Mouse (Mus musculus) 3134 (cell line): ENCODE data around the gene Ccdc155.
"Not testable (repeated sequence)": the region's sequence is repeated elsewhere in the genome, so short reads cannot be mapped to it uniquely, and the experiment has no call there.

Experiments
- DNase-seq: peaks from one replicate; pipeline ENCODE4 v3.0.0-alpha.2; 2011; ENCODE audit warnings: low spot score; ENCODE audit not compliant: insufficient read length; ENCODE audit errors: extremely low read depth

Ccdc155 gene

GRCm38 (mm10) chr7:45167761-45168445, 36.8 kb downstream of the Ccdc155 start:
- DNase-seq = no peak

- no peak for DNase-seq
These were observed 37.7 kb downstream of the Ccdc155 start for GRCm38 (mm10) chr7:45166950-45167401.

- no peak for DNase-seq
These were observed 39.0 kb downstream of the Ccdc155 start for GRCm38 (mm10) chr7:45165701-45166100.

GRCm38 (mm10) chr7:45164833-45165232, 39.9 kb downstream of the Ccdc155 start:
- DNase-seq = no peak

- DNase-seq = no peak
These were observed 40.8 kb downstream of the Ccdc155 start, which contains the start of gene Slc17a7 for GRCm38 (mm10) chr7:45163735-45164490. Gene Slc17a7, plus strand, starts transcription at chr7:45163949.

- no peak for DNase-seq
These were observed 41.6 kb downstream of the Ccdc155 start for GRCm38 (mm10) chr7:45162996-45163615.

- DNase-seq = no peak
These were observed 42.1 kb downstream of the Ccdc155 start for GRCm38 (mm10) chr7:45162551-45162950.

- peak; percentile 95 for DNase-seq
These were observed 42.8 kb downstream of the Ccdc155 start for GRCm38 (mm10) chr7:45161612-45162473.

- no peak for DNase-seq
These were observed 43.8 kb downstream of the Ccdc155 start for GRCm38 (mm10) chr7:45160866-45161265.

- DNase-seq = no peak
These were observed 44.3 kb downstream of the Ccdc155 start for GRCm38 (mm10) chr7:45160316-45160800.

- DNase-seq = no peak
These were observed 45.7 kb downstream of the Ccdc155 start for GRCm38 (mm10) chr7:45158991-45159390.

- DNase-seq = no peak
These were observed 47.2 kb downstream of the Ccdc155 start for GRCm38 (mm10) chr7:45157459-45157858.

- DNase-seq = no peak
These were observed 48.5 kb downstream of the Ccdc155 start for GRCm38 (mm10) chr7:45156206-45156605.

- no peak for DNase-seq
These were observed 49.1 kb downstream of the Ccdc155 start for GRCm38 (mm10) chr7:45155590-45155989.

- DNase-seq = peak; percentile 69
These were observed 49.6 kb downstream of the Ccdc155 start for GRCm38 (mm10) chr7:45154993-45155514.

- DNase-seq = peak; percentile 96
These were observed 50.3 kb downstream of the Ccdc155 start, which contains the start of the genes Pih1d1 and Aldh16a1 for GRCm38 (mm10) chr7:45154096-45154992. Gene Pih1d1, plus strand, starts transcription at chr7:45154303. Gene Aldh16a1, minus strand, starts transcription at chr7:45154584.

GRCm38 (mm10) chr7:45153586-45153985, 51.1 kb downstream of the Ccdc155 start:
- no peak for DNase-seq

- not testable (repeated sequence) for DNase-seq
These were observed 51.6 kb downstream of the Ccdc155 start for GRCm38 (mm10) chr7:45153052-45153451.

GRCm38 (mm10) chr7:45151303-45151702, 53.4 kb downstream of the Ccdc155 start:
- DNase-seq = no peak
